Mouse (Mus musculus) heart, postnatal 4 days (tissue): ENCODE measurements around the gene Atp7b. TPM values are rescaled to one million over a fixed set of nuclear protein-coding genes. Genes with fewer than 3 reads are reported as not detected.
A peak's percentile ranks its signal among the peaks of the same experiment; 100 is the strongest.

Experiments
- DNase-seq: peaks from one replicate; pipeline ENCODE4 v3.0.0; 2021
- total RNA-seq, 2 experiments: library from RNA; stranded (reverse); gene quantifications; 2 replicates each; pipeline ENCODE4 v1.2.3; 2021

Atp7b gene
- total RNA-seq, 2 experiments from 2014 or later: 0.38 to 0.55 TPM

DNA sequence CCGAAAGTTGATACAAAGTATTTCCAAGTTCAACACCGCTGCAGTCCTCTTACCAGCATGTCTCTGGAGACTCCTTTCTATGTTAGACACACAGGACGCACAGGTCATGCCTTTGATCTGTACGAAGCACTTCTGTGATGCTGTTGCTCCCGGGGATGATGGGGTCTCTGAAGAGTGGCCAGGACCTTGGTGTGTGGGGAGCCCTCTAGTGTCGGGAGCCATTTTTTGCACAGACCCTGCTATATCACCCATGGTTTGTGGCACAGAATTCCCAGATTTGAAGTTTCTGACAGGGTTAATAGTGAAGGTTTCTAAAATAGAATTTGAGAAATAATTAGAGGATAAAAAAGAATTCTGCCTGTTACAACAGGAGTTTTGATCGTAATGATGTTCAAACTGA, 37.9 kb downstream of the Atp7b start:
- no peak for DNase-seq

- DNase-seq: no peak
Measured at GRCm38 (mm10) chr8:22019498-22019897, 40.6 kb downstream of the Atp7b start.

- no peak for DNase-seq
Measured at GRCm38 (mm10) chr8:22017731-22018130, 42.4 kb downstream of the Atp7b start.

GRCm38 (mm10) chr8:22013034-22013707, 46.9 kb downstream of the Atp7b start:
- DNase-seq: no peak

DNA sequence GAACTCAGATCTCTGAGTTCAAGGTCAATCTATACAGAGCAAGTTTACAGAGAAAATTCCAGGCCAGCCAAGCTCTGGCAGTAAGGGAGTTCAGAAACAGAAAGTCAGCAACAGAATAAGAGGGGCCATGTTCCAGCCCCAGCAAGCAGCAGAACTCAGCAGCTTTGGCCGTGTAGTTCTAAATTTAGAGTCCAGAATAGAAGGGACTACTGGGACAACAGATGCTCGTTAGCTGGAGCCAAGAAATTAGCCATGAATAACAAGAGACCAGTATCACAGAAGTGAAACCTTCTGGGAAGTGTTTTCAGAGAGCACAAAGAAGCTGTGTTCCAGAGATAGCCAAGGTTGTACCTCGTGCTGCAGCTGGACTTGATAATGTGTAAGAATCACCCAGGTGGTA, 50.7 kb downstream of the Atp7b start:
- DNase-seq: no peak

DNA sequence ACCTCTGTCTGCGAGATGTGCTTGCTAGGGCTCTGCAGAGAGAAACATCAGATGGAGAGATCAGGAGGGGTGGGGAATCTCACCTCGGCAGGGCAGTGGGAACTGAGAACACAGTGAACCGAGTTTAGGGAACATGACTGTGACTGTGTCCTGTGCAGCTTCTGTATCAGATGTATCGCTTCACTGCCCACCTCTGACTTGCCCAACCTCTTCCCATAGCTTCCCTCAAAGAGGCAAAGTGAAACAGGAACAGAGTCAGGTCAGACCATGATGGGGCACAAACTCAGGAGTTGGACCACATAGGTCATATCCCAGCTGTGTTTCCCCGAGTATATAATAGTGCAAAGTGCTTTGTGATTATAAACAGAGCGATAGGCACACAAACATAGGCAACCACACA, 53.7 kb downstream of the Atp7b start:
- no peak for DNase-seq

GRCm38 (mm10) chr8:22004750-22005522, 55.2 kb downstream of the Atp7b start:
- no peak for DNase-seq

DNA sequence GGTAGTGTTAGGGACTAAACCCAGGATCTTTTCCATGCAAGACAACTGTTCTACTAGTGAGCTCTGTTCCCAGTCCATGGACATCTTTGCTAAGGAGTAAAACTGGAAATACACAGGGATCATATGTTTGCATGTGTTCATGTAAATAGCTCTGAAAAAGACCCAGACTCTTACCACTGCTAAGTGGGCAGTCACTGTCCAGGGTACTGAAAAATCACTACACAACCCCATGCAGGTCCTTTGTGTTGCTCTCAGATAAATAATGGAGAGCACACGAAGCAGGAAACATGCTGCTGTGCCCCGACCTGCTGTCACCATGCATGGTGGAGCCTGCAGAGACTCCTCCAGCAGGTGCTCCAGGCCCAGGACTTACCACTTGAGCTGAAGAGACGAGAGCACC, 64.9 kb downstream of the Atp7b start:
- DNase-seq: no peak

GRCm38 (mm10) chr8:21992184-21992583, 67.9 kb downstream of the Atp7b start:
- peak; percentile 59 for DNase-seq

GRCm38 (mm10) chr8:21981664-21982337, 78.3 kb downstream of the Atp7b start:
- no peak for DNase-seq

DNA sequence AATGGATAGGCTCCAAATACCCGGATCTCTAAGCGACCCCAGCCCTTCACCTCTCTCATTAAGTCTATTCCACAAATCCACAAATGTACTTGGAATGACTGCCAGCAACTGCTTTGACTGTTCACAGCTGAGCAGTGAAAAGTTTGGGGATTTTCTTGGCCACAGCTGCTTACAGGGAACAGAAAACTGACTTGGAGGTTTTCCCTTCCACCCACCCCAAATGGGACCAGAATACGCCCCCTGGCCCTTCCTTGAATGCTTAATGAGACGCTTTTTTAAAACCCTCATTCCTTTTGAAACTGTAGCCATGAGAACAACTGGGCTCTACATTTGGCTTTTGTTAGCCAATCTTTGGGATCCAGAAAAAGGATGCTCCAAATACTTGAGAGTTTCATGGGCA, 81.9 kb downstream of the Atp7b start:
- DNase-seq: no peak

DNA sequence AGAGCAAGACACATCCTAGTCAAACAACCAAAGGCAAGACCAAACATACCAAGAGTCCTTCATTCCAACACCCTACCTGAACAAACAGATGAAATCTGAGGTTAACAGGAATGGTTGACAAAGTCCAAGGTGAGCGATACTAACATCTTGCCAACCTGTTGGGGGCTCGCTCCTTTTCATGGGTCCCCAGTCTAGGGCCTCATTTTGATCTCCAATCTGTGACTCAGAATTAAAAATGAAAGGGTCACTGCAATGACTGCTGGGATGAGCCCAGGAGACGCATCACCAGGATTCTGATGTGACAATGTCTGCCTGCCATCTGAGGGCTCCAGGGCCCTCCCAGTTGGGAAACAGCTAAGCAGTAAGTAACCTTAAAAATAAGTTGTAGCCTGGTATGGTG, 90.6 kb downstream of the Atp7b start, which contains the start of gene Ccdc70:
TSS of gene Ccdc70 (plus strand) at position 301 of the 400 bp plus-strand sequence.
- no peak for DNase-seq

DNA sequence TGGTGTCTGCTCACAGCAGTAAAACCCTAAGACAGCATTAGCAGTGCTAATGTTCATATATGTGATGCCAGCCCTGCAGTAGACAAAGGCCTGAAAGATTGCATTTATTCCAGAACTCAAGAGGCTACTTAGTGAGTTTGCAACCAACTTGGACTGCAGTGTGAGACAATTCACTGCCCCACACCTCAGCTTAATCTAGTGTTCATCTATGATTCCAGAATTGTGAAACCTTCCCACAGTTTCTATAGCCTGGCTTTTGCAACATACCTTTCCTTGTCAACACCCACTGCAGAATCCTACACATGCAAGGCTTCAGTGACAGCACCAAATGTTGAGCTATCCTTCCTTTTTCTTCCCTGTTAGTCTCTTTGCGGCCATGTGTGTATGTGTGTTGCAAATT, 93.5 kb downstream of the Atp7b start:
- DNase-seq: no peak

DNA sequence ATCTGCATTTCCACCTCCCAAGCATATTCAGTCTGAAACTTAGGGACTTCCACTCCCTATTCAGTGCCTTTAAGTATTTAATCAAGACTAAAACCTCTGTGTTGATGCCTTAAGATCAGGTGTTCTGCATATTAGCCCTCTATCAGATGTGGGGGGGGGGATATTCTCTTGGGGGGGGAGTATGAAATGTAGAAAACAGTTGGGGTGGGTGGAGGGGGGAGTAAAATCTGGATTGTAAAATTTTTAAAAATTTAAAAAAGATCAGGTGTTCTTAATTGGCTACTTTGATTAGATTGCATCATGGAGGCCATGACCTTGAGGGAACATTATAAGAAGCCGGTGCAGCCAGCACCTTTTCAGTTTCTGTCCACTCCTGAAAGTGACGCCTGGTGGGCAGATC, 101.7 kb downstream of the Atp7b start, which contains the start of gene Fam90a1a:
TSS of gene Fam90a1a (plus strand) at position 301 of the 400 bp plus-strand sequence.
- no peak for DNase-seq

GRCm38 (mm10) chr8:21956336-21956735, 103.8 kb downstream of the Atp7b start:
- no peak for DNase-seq

- DNase-seq: peak; percentile 40
Measured at GRCm38 (mm10) chr8:21955321-21955720, 104.8 kb downstream of the Atp7b start.

DNA sequence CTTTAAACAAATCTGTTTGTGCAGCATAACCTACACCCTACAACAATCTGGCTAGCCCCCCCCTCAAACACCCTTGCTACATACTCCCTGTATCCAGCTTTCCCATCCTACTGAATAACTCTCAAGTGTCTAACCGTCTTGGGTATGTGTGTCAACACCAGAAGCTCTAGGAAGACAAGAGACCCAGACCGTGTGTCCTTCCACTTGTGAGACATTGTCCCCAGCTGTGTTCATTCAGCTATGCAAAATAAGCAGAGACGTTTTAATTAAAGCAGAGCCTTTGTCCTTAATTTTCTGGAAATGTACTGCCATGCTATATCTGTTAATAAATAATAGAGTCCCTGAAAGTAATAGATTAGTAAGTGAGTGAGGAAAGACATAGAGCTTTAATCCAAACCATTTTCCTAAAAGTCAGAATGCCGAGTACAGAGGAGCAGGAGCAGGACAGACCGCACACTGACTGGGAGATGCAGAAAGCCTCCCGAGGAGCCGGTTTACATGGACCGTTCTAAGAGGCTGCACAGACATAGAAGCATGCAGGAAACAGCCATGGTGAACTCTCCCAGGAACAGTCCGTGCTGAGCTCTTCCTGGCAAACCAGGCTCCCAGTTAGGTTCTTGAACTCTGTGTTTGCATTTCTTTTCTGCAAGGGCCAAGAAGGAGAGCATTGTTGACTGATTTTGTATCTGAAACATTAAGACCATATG, 112.6 kb downstream of the Atp7b start:
- DNase-seq: no peak

GRCm38 (mm10) chr8:21946462-21946861, 113.6 kb downstream of the Atp7b start, which contains the start of gene Defb13:
TSS of gene Defb13 (plus strand) at chr8:21946762.
- no peak for DNase-seq
